Mouse (Mus musculus) brain, embryonic 18.5 days (tissue): ENCODE measurements around the gene Ralgps1.
"Not testable (repeated sequence)": the region's sequence is repeated elsewhere in the genome, so short reads cannot be mapped to it uniquely, and the experiment has no call there.

Experiments used
- DNase-seq: peaks from one replicate; pipeline ENCODE4 v3.0.0-alpha.2; 2012; ENCODE audit warnings: low read depth, low spot score

Gene Ralgps1

DNA sequence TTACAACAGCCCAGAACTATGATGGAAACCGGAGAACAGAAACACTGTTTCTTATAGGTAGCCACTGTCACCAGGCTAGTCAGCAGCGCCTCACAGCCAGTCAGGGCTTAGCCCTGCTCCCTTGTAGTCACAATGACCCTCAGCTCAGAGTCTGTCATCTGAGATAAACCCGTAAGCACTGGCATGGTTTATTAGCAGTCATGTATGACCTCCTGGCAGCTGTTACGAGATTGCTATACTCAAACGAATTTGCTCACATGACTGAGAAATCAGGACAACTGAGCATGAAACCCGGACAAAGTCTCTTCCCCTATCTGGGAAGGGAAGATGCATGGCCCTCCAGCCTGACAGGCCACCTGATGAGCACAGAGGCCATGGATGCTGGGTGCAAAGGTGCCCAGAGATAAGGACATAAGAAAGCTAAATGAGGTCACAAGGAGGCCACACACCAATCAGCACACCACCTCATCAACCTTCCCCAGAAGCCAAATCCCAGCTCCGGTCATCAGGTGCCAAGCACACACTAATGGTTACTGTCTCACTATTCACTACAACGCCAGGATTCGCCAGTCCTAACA lies 10.1 kb downstream of the Ralgps1 start:
- no peak for DNase-seq

DNA sequence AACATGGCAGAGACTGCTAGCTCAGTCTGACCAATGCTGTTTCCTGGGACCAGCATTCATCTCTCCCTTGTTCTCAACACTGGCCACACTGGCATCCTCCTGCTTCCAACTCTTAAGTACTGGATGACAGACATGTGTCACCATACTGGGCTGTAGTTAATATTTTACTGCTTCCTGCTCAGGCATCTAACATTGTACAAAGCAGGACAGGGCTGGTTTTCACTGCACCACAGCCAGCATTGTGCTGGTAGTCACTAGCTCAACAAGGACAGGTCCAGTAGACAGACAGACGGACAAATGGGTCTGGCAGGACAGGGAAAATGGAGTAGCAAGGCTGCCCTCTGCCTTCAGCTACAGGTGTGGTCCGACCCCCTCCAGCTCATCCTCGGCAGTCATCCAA lies 10.7 kb downstream of the Ralgps1 start:
- no peak for DNase-seq

GRCm38 (mm10) chr2:33359184-33359583 lies 12.1 kb downstream of the Ralgps1 start:
- no peak for DNase-seq

DNA sequence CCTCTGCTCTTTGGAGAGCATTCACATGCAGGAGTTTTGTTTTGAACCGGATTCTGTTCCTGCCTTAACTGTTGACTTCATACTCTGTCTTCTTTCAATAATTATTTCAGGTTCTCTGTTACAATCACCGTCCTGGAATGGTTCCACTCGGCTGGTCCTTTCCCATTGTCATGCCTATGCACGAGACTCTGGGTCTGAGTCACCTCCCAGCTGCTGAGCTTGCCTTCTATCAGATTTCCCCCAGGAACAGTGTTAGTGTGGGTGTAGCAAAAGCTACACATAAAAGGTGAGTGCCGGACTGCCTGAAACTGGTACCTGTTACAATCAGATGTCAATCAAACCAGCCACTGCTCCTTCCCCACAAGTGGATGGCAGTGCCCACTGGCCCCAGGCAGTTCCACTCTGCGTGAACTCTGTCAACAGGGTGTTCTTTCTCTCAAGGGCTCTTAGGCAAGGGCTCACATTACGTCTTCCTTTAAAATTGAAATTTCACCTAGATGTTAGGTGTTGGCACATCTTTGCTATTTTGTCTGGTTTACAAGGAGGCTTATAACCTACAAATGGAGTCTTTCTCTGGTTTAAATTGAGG lies 13.9 kb downstream of the Ralgps1 start:
- DNase-seq, result no peak

DNA sequence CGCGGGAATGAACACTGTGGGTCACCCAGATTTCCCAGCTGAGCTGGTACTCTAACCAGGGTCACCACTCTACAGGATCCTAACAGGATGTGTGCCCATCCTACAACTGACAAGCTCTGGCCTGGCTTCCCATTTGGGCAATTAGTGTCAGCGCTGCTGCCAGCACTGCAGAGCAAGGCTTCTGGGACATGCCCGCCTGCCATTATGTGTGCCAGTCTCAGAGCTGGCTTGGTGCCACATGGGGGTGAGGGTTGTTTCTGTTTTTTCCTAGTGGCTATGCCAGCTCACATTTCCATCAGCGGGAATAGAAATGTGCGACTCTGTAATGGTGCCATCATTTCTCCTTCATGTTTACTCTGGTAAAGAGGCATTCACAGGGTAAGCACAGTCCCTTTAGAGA lies 15.7 kb downstream of the Ralgps1 start:
- DNase-seq, result peak; percentile 71

GRCm38 (mm10) chr2:33353432-33353831 lies 17.9 kb downstream of the Ralgps1 start:
- DNase-seq, result no peak

DNA sequence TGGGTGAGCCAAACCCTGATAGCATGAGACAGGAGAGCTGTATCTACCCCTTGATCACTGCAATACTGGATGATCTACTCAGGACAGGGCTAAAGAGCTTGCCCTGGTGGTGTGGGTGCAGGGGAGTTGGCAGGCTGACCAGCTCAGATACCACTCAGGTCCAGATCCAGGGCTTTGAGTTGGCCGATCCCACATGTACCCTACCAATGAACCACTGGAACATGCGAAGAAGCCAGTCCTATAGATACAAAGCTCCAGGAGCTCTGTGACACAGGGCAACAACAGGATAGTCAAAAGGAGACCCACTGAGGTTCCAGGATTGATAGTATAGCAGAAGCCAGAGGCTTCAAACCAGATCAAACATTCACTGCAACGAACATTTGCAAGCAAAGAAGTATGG lies 19.8 kb downstream of the Ralgps1 start:
- DNase-seq, result no peak

DNA sequence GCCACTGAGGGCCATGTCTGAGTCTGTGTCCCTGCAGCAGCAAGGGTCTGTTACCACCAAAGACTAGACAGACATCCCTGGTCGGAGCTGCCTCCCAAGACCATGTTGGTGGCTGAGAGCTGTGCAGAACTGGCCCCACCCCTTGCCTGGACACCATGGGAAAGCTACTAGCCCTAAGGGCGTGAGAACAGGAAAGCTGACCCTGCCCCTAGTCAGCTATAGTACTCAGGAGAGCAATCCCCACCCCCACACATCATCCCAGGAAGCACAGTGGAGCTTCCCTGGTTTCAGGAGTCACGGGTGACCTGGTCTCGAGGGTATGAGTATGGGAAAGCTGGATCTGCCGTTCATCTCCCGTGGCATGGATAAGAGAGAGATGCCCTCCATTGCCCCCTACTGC lies 20.4 kb downstream of the Ralgps1 start:
- no peak for DNase-seq

DNA sequence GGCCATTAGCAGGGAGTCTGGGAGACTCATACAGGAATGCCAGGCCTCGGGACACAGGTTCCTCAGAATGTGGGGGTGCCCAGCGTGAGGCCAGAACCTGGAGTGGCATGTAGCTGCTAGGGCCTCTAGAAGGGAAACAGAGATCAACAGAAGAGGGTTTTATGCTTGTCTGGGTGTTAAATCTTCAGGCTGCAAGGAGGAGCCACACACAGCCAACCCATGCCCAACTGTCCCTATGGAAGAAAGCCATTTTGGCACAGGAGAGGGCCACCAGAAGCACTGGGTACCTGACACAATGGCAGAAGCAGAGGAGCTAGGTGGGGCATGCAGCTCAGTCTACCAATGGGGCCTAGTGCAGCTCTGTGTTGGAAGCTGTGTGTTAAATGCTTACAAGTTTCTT lies 21.7 kb downstream of the Ralgps1 start:
- no peak for DNase-seq

GRCm38 (mm10) chr2:33349081-33349480 lies 22.2 kb downstream of the Ralgps1 start:
- DNase-seq, result no peak

- DNase-seq, result no peak
These were observed 23.0 kb downstream of the Ralgps1 start for GRCm38 (mm10) chr2:33348260-33348659.

DNA sequence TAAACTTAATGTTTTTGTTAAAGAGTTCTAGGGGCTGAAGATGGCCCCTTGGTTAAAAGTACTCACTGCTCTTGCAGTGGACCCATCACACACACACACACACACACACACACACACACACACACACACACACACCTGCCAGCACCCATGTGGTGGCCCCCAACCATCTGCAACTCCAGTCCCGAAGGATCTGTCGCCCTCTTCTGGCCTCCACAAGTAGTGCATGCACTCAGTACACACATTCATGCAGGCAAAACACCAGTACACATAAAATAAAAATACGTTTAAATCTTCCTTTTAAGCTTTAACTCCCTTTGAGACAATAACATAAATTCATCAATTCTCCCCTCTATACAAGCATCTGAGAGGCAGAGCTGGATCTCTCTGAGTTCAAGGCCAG lies 23.7 kb downstream of the Ralgps1 start:
- DNase-seq, result no peak

- DNase-seq, result no peak
These were observed 24.5 kb downstream of the Ralgps1 start for GRCm38 (mm10) chr2:33346749-33347148.

DNA sequence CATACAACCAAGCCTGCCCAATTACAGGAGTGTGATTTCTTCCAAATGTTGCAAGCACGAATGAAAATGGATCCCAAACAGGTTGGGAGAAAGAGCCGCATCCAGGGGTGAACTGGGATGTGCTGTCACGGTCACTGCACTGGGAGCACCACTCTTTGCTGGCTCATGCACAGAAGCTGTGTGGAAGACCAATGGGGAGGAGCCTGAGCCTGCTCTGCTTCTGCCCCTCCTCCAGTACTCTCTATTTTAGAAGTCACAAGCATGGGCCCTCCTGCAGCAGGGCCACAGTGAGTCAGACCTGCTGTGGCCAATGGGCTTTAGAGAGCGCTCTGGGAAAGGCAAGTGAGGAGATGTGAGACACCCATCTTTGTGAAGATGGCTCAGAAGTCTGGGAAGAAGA lies 25.3 kb downstream of the Ralgps1 start:
- no peak for DNase-seq

GRCm38 (mm10) chr2:33345475-33345874 lies 25.8 kb downstream of the Ralgps1 start:
- DNase-seq, result no peak

- no peak for DNase-seq
These were observed 27.9 kb downstream of the Ralgps1 start for GRCm38 (mm10) chr2:33343413-33343812.

GRCm38 (mm10) chr2:33342148-33342547 lies 29.1 kb downstream of the Ralgps1 start:
- DNase-seq, result no peak

DNA sequence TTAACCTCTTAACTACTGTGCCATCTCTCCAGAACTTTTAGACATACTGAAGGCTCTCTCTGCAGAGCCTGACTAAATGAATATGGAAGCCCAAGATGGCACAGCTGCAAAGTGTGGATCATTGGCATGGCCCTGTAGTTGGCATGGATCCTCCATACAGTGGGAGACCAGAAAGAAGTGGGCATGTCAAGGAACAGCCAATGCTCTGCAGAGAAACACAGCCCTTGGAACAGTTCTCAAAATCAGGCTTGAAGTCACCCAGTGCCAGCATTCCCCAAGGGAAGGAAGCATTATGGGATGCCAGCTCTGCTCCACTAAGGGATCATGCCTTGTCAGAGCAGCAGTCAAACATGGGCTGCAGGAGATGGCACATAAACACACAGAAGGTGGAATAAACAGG lies 35.5 kb downstream of the Ralgps1 start:
- DNase-seq, result no peak

GRCm38 (mm10) chr2:33329622-33330021 lies 41.7 kb downstream of the Ralgps1 start:
- no peak for DNase-seq

GRCm38 (mm10) chr2:33328941-33329340 lies 42.3 kb downstream of the Ralgps1 start:
- no peak for DNase-seq

GRCm38 (mm10) chr2:33325359-33325758 lies 45.9 kb downstream of the Ralgps1 start:
- DNase-seq, result no peak

- DNase-seq, result no peak
These were observed 47.3 kb downstream of the Ralgps1 start for GRCm38 (mm10) chr2:33323799-33324595.

DNA sequence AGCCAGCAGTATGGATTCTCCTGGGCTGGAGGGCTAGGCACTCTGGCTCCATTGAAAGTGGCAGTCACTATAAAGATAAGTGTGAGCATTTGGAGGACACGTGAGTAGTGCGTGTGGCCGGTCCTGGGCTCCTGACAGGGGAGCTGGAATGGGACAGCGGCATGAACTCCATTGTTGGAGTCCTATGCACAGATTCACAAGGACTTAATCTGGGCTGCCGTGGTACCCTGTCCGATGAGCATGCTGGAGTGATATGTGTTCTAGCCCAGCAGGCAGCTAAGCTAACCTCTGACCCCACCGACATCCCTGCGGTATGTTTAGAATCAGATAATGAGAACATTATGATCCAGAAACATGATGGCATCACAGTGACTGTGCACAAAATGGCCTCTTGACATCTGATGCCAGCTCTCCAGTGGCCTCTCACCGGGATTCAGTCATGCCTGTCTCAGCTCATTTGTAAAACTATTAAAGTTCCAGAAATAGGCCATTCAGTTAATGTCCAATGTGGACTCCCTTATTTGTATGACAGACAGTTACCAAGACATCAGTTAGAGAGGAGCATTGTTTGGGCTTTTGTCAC lies 48.2 kb downstream of the Ralgps1 start:
- DNase-seq, result not testable (repeated sequence)
